Mouse (Mus musculus): Measurements from ENCODE around the gene Abhd16a.

DNA sequence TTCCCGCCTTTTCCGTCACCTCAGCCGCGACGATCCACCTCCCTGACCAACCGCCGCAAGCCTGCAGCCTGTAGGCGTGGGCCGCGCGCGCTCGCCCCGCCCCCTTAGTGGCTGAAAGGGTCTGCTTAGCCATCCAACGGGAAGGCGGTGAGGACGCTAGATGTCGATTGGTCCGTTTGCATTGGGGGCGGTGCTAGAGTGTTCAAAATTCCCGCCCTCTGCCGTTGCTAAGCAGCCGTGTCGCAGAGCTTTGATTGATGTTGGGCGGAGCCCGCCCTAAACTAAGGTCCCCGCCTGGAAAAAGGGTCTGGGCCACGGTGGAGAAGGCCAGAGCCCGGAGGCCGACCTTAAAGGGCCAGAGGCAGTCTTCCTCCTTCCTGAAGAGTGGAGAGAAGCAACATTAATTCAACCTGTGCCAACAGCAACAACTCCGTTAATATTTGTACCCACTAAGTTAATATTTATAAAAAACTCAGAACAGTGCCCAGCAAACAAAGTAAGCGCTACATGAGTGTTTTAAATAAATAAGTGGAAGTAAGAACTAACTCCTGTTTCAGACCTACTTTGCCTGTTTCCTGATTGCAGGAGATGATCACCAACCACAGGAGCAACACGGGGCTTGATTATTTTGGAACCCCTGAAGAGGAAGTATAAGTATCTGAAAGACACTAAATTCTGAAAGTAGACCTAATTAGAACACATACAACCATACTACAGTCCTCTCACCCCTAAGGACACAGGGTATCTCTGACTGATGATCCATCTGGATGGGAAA, 42.2 kb upstream of the Abhd16a start, which contains the start of gene Msh5:
- no peak for TF ChIP-seq CTCF (IDR thresholded peaks at IDR 0.05; ENCODE audit: low read depth, low read length)
- TF ChIP-seq POLR2AphosphoS5 (IDR thresholded peaks at IDR 0.05; ENCODE audit: insufficient replicate concordance, low read depth, low read length): no peak

Measured in G1E (cell line).